Mouse (Mus musculus) heart, adult 2 months (tissue): ENCODE measurements at regions not wholly inside any gene's neighbourhood (a gene's known extent, or its start where the extent isn't known, plus 50 kb on each side); places are given as distances from the start of the nearest gene placed in this dataset.

ENCODE experiments used
- CTCF ChIP-seq: fragments of 200-600 bp; IDR thresholded peaks from 2 replicates; pipeline ENCODE4 v1.8.1; 2022; ENCODE audit warnings: antibody characterized with exemption, mild to moderate bottlenecking, moderate library complexity
- POLR2A ChIP-seq: fragments of 200-500 bp; IDR thresholded peaks from 2 replicates; pipeline ENCODE4 v1.6.1; 2011; ENCODE audit warnings: mild to moderate bottlenecking, low read depth, low read length, control low read depth; ENCODE audit not compliant: insufficient read depth

DNA sequence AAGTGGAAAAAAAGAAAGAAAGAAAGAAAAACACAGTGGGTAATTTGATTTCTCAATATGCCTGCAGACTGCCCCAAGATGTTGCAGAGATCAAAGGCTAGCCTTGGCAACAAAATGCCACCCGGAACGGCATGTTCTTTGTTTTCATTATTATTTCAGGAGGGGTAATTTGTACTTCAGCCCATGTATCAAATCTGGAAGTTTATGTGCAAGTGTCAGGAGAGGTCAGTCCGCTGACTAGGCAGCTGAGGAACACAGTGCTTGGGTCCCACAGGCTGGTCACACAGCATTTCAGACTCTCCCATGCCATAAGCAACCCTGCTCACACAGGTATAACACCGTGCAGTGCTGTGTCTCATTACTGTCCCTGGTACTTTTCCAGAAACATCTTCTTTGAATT lies 99.2 kb downstream of the Tex36 start:
- TF ChIP-seq POLR2A (no peak), CTCF (no peak)
